Mouse (Mus musculus) CH12F3 (cell line): ENCODE measurements around the gene Ank2.

Experiments
- in situ Hi-C: fragments of 300-500 bp; cut with MboI; formaldehyde crosslinking; loops from 2 replicates; pipeline ENCODE4 v1.14.3; 2020; ENCODE audit warnings: low sequenced_read_pairs

Ank2 gene

GRCm38 (mm10) chr3:127199112-127199665 is 300.0 kb downstream of the Ank2 start:
- in situ Hi-C loops, result no loop called here

DNA sequence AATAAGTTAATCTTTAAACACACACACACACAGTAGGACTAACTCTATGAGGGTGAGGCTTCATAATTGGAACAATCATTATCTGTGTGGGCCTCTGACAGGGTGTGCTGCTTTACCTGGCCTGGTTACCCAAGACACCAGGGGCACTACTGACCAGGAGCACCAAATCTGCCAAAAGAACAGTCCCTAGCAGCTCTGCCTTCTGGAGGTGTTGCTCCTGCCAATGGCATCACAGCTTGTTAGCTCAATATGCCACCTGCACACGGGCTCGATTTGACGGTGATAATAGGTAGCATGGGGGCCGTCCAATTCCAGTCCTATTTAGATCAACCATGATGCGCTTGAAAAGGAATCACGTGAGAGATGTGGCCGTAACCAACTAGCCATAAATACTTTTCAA is 300.5 kb downstream of the Ank2 start:
- in situ Hi-C loops, result no loop called here

GRCm38 (mm10) chr3:127188789-127189128 is 310.4 kb downstream of the Ank2 start:
- in situ Hi-C loops, result no loop called here

DNA sequence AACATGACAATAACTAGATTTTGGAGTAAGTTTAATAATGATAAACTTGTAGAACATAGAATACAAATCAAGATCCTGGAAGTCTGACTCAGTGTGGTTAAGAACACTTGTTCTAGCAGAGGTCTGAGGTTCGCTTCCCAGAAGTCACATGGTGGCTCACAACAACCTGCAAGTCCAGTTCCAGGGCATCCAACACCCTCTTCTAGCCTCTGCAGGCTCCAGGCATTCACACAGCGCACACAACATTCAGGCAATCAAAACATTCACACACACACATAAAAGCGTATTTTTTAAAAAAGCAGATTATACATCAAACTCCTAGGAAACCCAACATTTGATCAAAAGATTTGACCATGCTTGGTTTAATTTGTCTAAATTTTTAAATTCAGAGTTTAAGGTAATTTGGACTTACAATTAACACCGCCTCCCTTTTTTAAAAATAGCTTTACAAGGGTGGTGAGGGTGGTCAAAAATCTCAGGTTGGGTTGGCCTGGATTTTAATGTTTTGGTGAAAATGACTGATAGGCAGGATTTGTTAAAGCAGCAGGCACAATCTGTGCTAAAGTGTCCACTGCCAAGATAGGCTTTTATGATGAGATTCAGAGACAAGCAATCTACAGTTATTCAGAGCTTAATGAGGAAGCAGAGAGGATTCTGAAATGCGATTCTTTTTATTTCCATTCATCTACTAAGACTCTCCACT is 310.9 kb downstream of the Ank2 start:
- in situ Hi-C loops, result no loop called here

- in situ Hi-C loops, result no loop called here
Observed at GRCm38 (mm10) chr3:127187081-127187480, 312.1 kb downstream of the Ank2 start.

GRCm38 (mm10) chr3:127186239-127186638 is 312.9 kb downstream of the Ank2 start:
- in situ Hi-C loops, result no loop called here

- in situ Hi-C loops, result no loop called here
Observed at GRCm38 (mm10) chr3:127183998-127184753, 315.0 kb downstream of the Ank2 start.

DNA sequence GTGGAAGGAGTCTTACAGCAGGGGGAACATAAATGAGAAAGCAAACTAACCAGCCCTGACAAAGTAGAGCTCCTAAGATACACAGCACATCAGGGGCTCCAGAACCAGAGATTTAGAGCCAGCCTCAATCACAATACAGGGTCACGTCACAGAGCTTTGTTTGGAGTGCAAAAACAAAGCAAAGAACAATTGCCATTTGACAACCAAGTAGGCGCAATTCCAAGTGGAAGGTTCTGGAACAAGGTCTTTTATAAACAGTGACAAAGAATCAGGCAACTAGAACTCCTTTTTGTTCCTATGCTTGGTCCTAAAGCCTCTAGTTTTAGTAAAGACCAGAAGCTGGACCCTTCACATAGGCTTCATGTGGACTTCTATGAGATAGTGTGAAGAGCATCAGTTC is 326.5 kb downstream of the Ank2 start:
- in situ Hi-C loops, result no loop called here

- in situ Hi-C loops, result no loop called here
Observed at GRCm38 (mm10) chr3:127170246-127170645, 328.9 kb downstream of the Ank2 start.

DNA sequence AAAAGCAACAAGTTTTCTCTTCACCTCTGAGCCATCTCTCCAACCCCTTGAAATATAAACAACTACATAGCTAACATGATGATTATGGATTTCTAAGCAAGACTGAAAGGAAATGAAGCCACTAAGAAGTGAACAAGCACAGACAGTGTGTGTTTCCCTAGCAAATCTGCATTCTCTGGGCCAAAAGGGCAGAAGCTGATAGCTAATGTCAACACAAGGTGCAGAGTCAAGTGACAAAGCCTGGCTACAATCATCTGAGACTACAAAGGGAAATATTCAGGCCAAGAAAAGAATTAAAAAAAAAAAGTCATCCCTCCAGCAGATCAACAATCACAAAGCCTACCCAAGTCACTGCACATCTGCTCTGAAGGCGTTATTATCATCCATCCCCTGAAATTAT is 330.0 kb downstream of the Ank2 start:
- in situ Hi-C loops, result no loop called here

DNA sequence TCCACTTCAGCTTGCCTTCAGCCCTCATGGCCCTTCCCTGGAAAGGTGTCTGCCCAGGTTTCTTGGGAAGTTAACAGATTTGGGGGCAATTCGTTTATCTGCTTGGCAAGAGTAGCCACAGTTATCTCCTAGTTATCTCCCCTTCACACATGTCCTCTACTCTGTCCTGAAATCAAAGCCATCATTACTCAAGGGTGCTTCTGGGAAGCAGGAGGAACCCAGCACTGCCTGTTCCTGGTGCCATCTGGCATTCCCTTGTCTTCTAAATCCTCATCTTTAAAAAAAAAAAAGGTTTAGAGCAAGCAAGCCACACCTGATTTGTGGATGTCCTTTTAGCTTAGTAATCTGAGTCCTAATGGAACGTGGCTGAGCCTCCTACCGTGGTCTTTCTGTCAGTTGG is 335.4 kb downstream of the Ank2 start:
- in situ Hi-C loops, result no loop called here

DNA sequence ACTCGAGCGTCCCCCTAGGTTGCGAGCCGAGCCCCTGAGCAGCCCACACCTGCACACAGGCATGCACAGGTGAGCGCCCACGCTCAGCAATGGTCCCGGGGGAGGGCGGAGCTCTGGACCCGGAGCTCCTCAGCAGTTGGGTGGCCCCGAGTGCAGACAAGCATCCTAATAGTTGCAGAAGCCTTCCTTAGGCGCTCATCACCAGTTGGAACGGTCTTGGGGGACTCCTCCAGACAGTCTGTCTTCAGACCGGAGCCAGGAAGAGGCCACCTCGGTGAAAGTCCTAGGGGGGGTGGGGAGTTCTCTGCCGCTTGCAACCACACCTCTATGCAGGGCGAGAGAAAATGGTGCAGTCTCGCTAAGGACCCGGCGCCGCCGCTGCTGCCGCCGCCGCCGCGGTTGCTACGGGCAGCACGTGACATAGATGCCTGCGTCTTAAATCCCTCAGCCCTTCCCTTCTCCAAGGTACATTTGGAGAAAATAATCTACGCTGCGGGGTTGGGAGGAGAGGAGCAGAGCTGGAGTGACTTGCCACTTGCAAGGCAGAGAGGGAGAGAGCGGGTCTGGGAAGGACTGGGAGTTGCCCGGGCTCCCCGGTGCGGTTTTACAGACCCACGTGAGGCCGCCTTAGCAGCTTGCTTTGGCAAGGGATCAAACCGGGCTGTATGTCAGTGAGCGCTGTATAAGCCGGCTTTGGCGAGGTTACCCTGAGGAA is 337.0 kb downstream of the Ank2 start:
- in situ Hi-C loops, result no loop called here

- in situ Hi-C loops, result no loop called here
Observed at GRCm38 (mm10) chr3:127161085-127161837, 337.9 kb downstream of the Ank2 start.

GRCm38 (mm10) chr3:127157706-127158105 is 341.4 kb downstream of the Ank2 start:
- in situ Hi-C loops, result no loop called here

DNA sequence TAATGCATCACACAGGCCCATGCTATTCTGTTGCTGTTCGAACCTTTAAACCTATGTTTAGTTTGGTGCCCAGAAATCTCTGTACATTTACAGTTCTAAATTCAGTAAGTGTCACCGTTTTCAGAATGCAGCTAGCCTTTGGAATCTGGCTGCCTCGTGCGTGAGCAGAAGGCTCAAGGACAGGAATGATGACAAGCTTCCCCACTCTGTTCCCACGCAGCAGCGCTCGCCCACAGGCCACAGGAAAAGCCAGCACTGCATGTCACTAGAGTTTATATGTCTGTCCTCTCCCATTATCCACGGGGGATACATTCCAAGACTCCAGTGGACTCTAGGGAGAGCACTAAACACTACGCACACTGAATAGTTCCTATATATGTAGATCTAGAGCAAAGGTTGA is 343.1 kb downstream of the Ank2 start:
- in situ Hi-C loops, result no loop called here

- in situ Hi-C loops, result no loop called here
Observed at GRCm38 (mm10) chr3:127153861-127154260, 345.3 kb downstream of the Ank2 start.

DNA sequence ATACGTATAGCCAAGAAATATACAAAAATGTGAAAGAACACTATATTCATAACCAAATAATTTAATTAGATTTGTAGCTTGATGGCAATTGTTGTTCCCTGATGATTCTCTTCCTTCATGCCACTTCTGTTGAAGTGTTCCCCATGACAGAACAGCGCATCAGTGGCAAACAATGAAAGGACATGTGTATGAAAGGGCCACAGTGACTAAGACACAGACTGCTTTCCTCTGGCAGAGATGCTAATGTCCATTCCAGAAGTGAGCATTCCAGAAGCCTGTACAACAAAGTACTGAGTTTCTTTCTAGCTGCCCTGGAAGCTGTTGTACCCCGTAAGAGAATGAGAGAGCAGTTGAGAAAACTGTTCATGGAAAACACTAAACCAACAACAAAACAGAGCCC is 345.7 kb downstream of the Ank2 start:
- in situ Hi-C loops, result no loop called here

DNA sequence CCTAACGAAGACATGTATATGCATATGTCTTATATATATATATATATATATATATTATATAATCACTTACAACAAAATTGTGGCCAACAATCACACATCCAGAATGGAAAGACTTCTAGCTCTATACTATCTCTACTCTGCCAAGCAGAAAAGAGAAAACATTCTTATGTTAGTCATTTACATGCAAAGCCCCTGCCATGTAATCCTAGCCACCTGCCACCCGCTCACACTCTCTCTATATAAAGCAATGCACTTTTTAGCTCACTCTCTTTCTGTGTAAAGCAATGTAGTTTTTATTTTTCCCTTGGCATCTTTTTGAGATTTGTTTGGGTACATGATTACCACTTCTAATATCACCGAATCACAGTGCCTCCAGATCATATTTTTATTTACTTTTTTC is 350.5 kb downstream of the Ank2 start:
- in situ Hi-C loops, result no loop called here

- in situ Hi-C loops, result no loop called here
Observed at GRCm38 (mm10) chr3:127140590-127140989, 358.6 kb downstream of the Ank2 start.

DNA sequence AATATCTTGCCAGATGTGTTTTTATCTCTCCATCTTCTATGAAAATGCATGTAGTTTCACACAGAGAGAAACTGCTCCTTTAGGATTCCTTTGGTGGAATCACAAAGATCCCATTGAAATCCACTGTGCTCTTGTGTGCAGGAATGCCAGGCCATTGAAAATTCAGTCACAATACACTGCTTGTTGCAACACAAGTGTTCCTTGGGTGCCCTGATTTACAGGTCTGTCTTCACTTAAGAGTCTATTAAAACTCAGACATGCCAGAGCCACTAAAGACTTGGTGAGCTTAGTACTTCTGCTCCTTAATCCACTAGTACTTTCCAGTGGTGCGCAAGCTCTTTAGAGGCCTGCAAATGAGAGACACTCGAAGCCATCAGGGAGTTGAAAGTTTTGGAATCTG is 359.5 kb downstream of the Ank2 start:
- in situ Hi-C loops, result no loop called here

DNA sequence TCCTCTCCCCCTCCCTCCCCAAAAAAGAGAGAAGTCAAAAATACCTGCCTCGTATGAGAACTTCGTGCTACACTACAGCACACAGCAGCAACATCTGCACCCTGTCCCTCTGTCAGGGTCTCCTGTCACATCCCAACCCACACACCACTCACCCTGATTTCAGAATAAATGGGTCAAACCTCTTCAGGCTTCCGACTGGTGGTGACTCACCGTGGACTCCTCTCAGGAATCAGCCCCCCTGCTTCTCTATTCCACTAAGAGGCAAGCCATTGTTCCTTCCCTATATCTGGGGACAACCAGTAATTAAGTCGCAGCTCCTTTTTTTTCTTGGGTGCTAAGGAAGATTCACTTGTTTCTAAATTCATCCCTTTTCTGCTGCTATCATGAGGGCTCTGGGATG is 361.6 kb downstream of the Ank2 start:
- in situ Hi-C loops, result no loop called here
